Comparison of ENCODE assay signal across 19 mouse cellular contexts in genomic region chr17:85694499-85694898, GRCm38 (mm10). TPM values are rescaled to one million over a fixed set of nuclear protein-coding genes. Genes with fewer than 3 reads are reported as not detected.
A peak's percentile ranks its signal among the peaks of the same experiment; 100 is the strongest.
DNase-seq lines count a peak whose midpoint lies in the region; ATAC-seq and TF ChIP-seq lines count a peak whose summit lies in the region.
"Had no signal": no experiment of that assay in that cellular context is flagged by ENCODE, and none has a peak within 500 bp of the region (broad histone marks: within the 10 kb centered on the region; RNA-seq: fewer than 3 reads in every experiment).

No protein-coding gene starts in this region.

- DNase-seq in forebrain, postnatal 0 days: no peak
- no peak for DNase-seq in left cerebral cortex, adult 2 months (ENCODE audit: extremely low spot score in 1 of 2, low spot score in 2 of 2)
- DNase-seq in left cerebral cortex, postnatal 10 days (ENCODE audit: extremely low spot score in 1 of 2, low spot score in 2 of 2): no peak
- DNase-seq in testis, postnatal 14 days (ENCODE audit: low spot score): no peak
- DNase-seq in adrenal gland, adult 18-20 months (ENCODE audit: low spot score in 2 of 2): no peak
- no peak for DNase-seq in layer of hippocampus, adult 8-10 months (ENCODE audit: low spot score in 2 of 2)
- DNase-seq: cerebellum, adult 18-20 months; gastrocnemius, postnatal 10 days; liver, embryonic 13.5 days; right cerebral cortex, postnatal 25 days; thymus, postnatal 25 days had no signal

- H3K9ac ChIP-seq in forebrain, postnatal 0 days: no peak overlapping the region
- no peak overlapping the region for H3K9ac ChIP-seq in forebrain, embryonic 13.5 days
- H3K9ac ChIP-seq: forebrain, embryonic 15.5 days; heart, embryonic 13.5 days; liver, embryonic 13.5 days had no signal

- no peaks in the 10 kb centered on the region for H3K36me3 ChIP-seq in forebrain, postnatal 0 days (ENCODE audit: insufficient read depth)
- H3K36me3 ChIP-seq in forebrain, embryonic 13.5 days (ENCODE audit: poor library complexity, severe bottlenecking): no peaks in the 10 kb centered on the region
- H3K36me3 ChIP-seq in testis, adult 2 months (ENCODE audit: control insufficient read depth, insufficient read depth, low read length): no peaks in the 10 kb centered on the region
- H3K36me3 ChIP-seq: forebrain, embryonic 15.5 days; heart, embryonic 13.5 days; liver, embryonic 13.5 days had no signal

- no peaks in the 10 kb centered on the region for H3K9me3 ChIP-seq in forebrain, postnatal 0 days (ENCODE audit: low read length)
- 0 out of 2 replicates have a peak, but pooled peaks cover 3% of the 10 kb centered on the region for H3K9me3 ChIP-seq in forebrain, embryonic 13.5 days (replicated peaks)
- H3K9me3 ChIP-seq: forebrain, embryonic 15.5 days had no signal

- H3K27me3 ChIP-seq in forebrain, postnatal 0 days (ENCODE audit: insufficient read depth, low read length): peaks cover 62% of the 10 kb centered on the region
- H3K27me3 ChIP-seq in forebrain, embryonic 13.5 days: peaks cover 85% of the 10 kb centered on the region
- 0 out of 2 replicates have a peak, but pooled peaks cover 2% of the 10 kb centered on the region for H3K27me3 ChIP-seq in testis, adult 2 months (ENCODE audit: control insufficient read depth, insufficient read depth, low read length)

- ATAC-seq in forebrain, postnatal 0 days: no peak
- no peak for ATAC-seq in forebrain, embryonic 13.5 days
- ATAC-seq: forebrain, embryonic 15.5 days had no signal

- TF ChIP-seq CTCF in forebrain, postnatal 0 days (IDR thresholded peaks at IDR 0.05; ENCODE audit: low read depth): peak; percentile 36
- peak; percentile 33 for TF ChIP-seq CTCF in left cerebral cortex, adult 2 months (IDR thresholded peaks at IDR 0.05)
- peak; percentile 55; the same call in 1 of the 2 replicates for TF ChIP-seq CTCF in testis, adult 2 months (IDR thresholded peaks at IDR 0.05; ENCODE audit: control insufficient read depth, insufficient read depth, insufficient replicate concordance, low read depth, low read length)

- no peak for TF ChIP-seq POLR2A in testis, adult 2 months (IDR thresholded peaks at IDR 0.05; ENCODE audit: control insufficient read depth, low read depth, low read length)

- no peak overlapping the region for H3K4me2 ChIP-seq in forebrain, postnatal 0 days (ENCODE audit: low read depth)
- no peak overlapping the region for H3K4me2 ChIP-seq in forebrain, embryonic 13.5 days
- H3K4me2 ChIP-seq: forebrain, embryonic 15.5 days; heart, embryonic 13.5 days; liver, embryonic 13.5 days had no signal

- WGBS in forebrain, postnatal 0 days: 85% methylated on average over 6 of the region's 6 CpGs
- 81% methylated on average over 6 of the region's 6 CpGs for WGBS in forebrain, embryonic 13.5 days

- H3K4me3 ChIP-seq in forebrain, postnatal 0 days (ENCODE audit: low read depth, low read length): no peak overlapping the region
- no peak overlapping the region for H3K4me3 ChIP-seq in forebrain, embryonic 13.5 days
- H3K4me3 ChIP-seq in left cerebral cortex, adult 2 months: no peak overlapping the region
- H3K4me3 ChIP-seq in testis, adult 2 months (ENCODE audit: control insufficient read depth, low read depth, low read length): no peak overlapping the region
- H3K4me3 ChIP-seq: forebrain, embryonic 15.5 days; heart, embryonic 13.5 days; liver, embryonic 13.5 days; myocyte had no signal

- H3K4me1 ChIP-seq in forebrain, postnatal 0 days (ENCODE audit: insufficient read depth): no peaks in the 10 kb centered on the region
- no peaks in the 10 kb centered on the region for H3K4me1 ChIP-seq in forebrain, embryonic 13.5 days
- no peaks in the 10 kb centered on the region; the same call in 1 of the 2 replicates for H3K4me1 ChIP-seq in testis, adult 2 months (ENCODE audit: control insufficient read depth, insufficient read depth, low read length)
- H3K4me1 ChIP-seq: forebrain, embryonic 15.5 days; liver, embryonic 13.5 days had no signal

- H3K27ac ChIP-seq in forebrain, postnatal 0 days (ENCODE audit: low read depth, low read length): no peak overlapping the region
- H3K27ac ChIP-seq in forebrain, embryonic 13.5 days: no peak overlapping the region
- H3K27ac ChIP-seq in left cerebral cortex, adult 2 months: no peak overlapping the region
- no peak overlapping the region for H3K27ac ChIP-seq in testis, adult 2 months (ENCODE audit: control insufficient read depth, insufficient read depth, low read depth, low read length)
- H3K27ac ChIP-seq: forebrain, embryonic 15.5 days; heart, embryonic 13.5 days; liver, embryonic 13.5 days had no signal

- intact Hi-C loops in left cerebral cortex, adult 2 months (cut with DNase I): no loop called here
- intact Hi-C loops in left cerebral cortex, postnatal 10 days (cut with DNase I): loop anchor here (5.0 kb wide), 1 partner anchor 103 kb away; no protein-coding TSS in a partner anchor

RNA-seq across cellular contexts. Expression of gene Six2, which starts 6.4 kb away (rescaled TPM):
- total RNA-seq in forebrain, postnatal 0 days (2014; rRNA removed): 0.92 and 1.1 TPM in 2 replicates
- 0.39 and 0.70 TPM in 2 replicates for polyA plus RNA-seq in forebrain, postnatal 0 days (2015; fragmentation: Nextera tagmentation; extraction: Ambion mirVana)
- polyA plus RNA-seq in forebrain, embryonic 13.5 days (2015; fragmentation: Nextera tagmentation; extraction: Ambion mirVana): 0.37 and 0.74 TPM in 2 replicates
- under 1 TPM; 0.70 to 0.75 TPM for total RNA-seq in left cerebral cortex, adult 2 months (2021)
- total RNA-seq in left cerebral cortex, postnatal 10 days (2021): under 1 TPM; 0.51 to 0.81 TPM
- 3.1 and 4.6 TPM in 2 replicates for polyA plus RNA-seq in testis, adult 2 months (2012; rRNA removed)
- total RNA-seq in adrenal gland, adult 18-20 months (2021): not detected
- total RNA-seq in layer of hippocampus, adult 8-10 months (2022): under 1 TPM in 2 of 4 experiments, not detected in 2; 0.29 to 0.36 TPM
- total RNA-seq: common myeloid progenitor, adult 5-6 weeks; hematopoietic stem cell, adult 5-6 weeks; megakaryocyte progenitor cell, adult 5-6 weeks had no signal
- polyA plus RNA-seq: liver, embryonic 13.5 days; myocyte had no signal
